Mouse (Mus musculus): ENCODE results near the gene Btbd8. TPM values are rescaled to one million over a fixed set of nuclear protein-coding genes. Genes with fewer than 3 reads are reported as not detected.

Btbd8 gene
- polyA plus RNA-seq, 1 experiment = 0.62 TPM

GRCm38 (mm10) chr5:107462147-107463076, 24.6 kb downstream of the Btbd8 start:
- no peaks in the 10 kb centered on the region for H3K79me2 ChIP-seq (ENCODE audit: control insufficient read depth, insufficient read depth)
- H3K36me3 ChIP-seq (ENCODE audit: control insufficient read depth, insufficient read depth) = no peaks in the 10 kb centered on the region
- no peaks in the 10 kb centered on the region for H3K27me3 ChIP-seq (ENCODE audit: control insufficient read depth, insufficient read depth, insufficient read length)
- H3K4me3 ChIP-seq = no peak overlapping the region
- H3K4me2 ChIP-seq (ENCODE audit: low read depth) = no peak overlapping the region
- TF ChIP-seq MYOG (IDR thresholded peaks at IDR 0.05; ENCODE audit: control insufficient read depth in 1 of 3, insufficient read depth in 1 of 3, insufficient read length in 2 of 3, low read depth in 2 of 3) (no peak), MAX (IDR thresholded peaks at IDR 0.05; ENCODE audit: low read depth) (no peak), TCF12 (IDR thresholded peaks at IDR 0.05; ENCODE audit: insufficient read depth, poor library complexity, severe bottlenecking) (no peak)
- no peak overlapping the region for H3ac ChIP-seq (ENCODE audit: control insufficient read depth, insufficient read length)

GRCm38 (mm10) chr5:107466501-107466900, 28.7 kb downstream of the Btbd8 start:
- no peak overlapping the region for H3K4me2 ChIP-seq (ENCODE audit: low read depth)
- H3ac ChIP-seq (ENCODE audit: control insufficient read depth, insufficient read length) = no peak overlapping the region
- no peaks in the 10 kb centered on the region for H3K27me3 ChIP-seq (ENCODE audit: control insufficient read depth, insufficient read depth, insufficient read length)
- no peak for TF ChIP-seq E2F4 (IDR thresholded peaks at IDR 0.05; ENCODE audit: insufficient read depth)
- no peak for TF ChIP-seq CEBPB (IDR thresholded peaks at IDR 0.05; ENCODE audit: insufficient read depth, poor library complexity, severe bottlenecking)
- no peak for TF ChIP-seq POLR2A (IDR thresholded peaks at IDR 0.05; ENCODE audit: insufficient read length, low read depth)
- no peak for TF ChIP-seq POLR2AphosphoS2 (IDR thresholded peaks at IDR 0.05; ENCODE audit: insufficient read length, low read depth)
- no peak for TF ChIP-seq TCF3 (IDR thresholded peaks at IDR 0.05; ENCODE audit: insufficient read length, low read depth)
- no peak for TF ChIP-seq MAX (IDR thresholded peaks at IDR 0.05; ENCODE audit: low read depth)
- TF ChIP-seq USF1 (IDR thresholded peaks at IDR 0.05; ENCODE audit: low read depth) = no peak
- no peak for TF ChIP-seq TCF12 (IDR thresholded peaks at IDR 0.05; ENCODE audit: insufficient read depth, poor library complexity, severe bottlenecking)
- no peak for TF ChIP-seq MYOG (IDR thresholded peaks at IDR 0.05; ENCODE audit: control insufficient read depth in 1 of 3, insufficient read depth in 1 of 3, insufficient read length in 2 of 3, low read depth in 2 of 3)
- TF ChIP-seq MYOD1 (IDR thresholded peaks at IDR 0.05; ENCODE audit: control insufficient read depth in 1 of 3, insufficient read length in 2 of 3, low read depth in 2 of 3) = no peak
- TF ChIP-seq REST (IDR thresholded peaks at IDR 0.05; ENCODE audit: insufficient read depth, insufficient read length) = no peak
- no peak for TF ChIP-seq SRF (IDR thresholded peaks at IDR 0.05; ENCODE audit: control insufficient read depth, insufficient read length, low read depth)
- no peaks in the 10 kb centered on the region for H3K36me3 ChIP-seq (ENCODE audit: control insufficient read depth, insufficient read depth)
- H3K79me2 ChIP-seq (ENCODE audit: control insufficient read depth, insufficient read depth) = no peaks in the 10 kb centered on the region
- H3K4me3 ChIP-seq = no peak overlapping the region

GRCm38 (mm10) chr5:107467098-107467497, 29.3 kb downstream of the Btbd8 start:
- H3K4me2 ChIP-seq (ENCODE audit: low read depth) = no peak overlapping the region
- H3K79me2 ChIP-seq (ENCODE audit: control insufficient read depth, insufficient read depth) = no peaks in the 10 kb centered on the region
- no peaks in the 10 kb centered on the region for H3K27me3 ChIP-seq (ENCODE audit: control insufficient read depth, insufficient read depth, insufficient read length)
- no peak overlapping the region for H3K4me3 ChIP-seq
- no peaks in the 10 kb centered on the region for H3K36me3 ChIP-seq (ENCODE audit: control insufficient read depth, insufficient read depth)
- TF ChIP-seq SRF (IDR thresholded peaks at IDR 0.05; ENCODE audit: control insufficient read depth, insufficient read length, low read depth) (no peak), REST (IDR thresholded peaks at IDR 0.05; ENCODE audit: insufficient read depth, insufficient read length) (no peak), POLR2A (IDR thresholded peaks at IDR 0.05; ENCODE audit: insufficient read length, low read depth) (no peak), POLR2AphosphoS2 (IDR thresholded peaks at IDR 0.05; ENCODE audit: insufficient read length, low read depth) (no peak), MYOG (IDR thresholded peaks at IDR 0.05; ENCODE audit: control insufficient read depth in 1 of 3, insufficient read depth in 1 of 3, insufficient read length in 2 of 3, low read depth in 2 of 3) (no peak), TCF3 (IDR thresholded peaks at IDR 0.05; ENCODE audit: insufficient read length, low read depth) (no peak), E2F4 (IDR thresholded peaks at IDR 0.05; ENCODE audit: insufficient read depth) (no peak), CEBPB (IDR thresholded peaks at IDR 0.05; ENCODE audit: insufficient read depth, poor library complexity, severe bottlenecking) (no peak), MYOD1 (IDR thresholded peaks at IDR 0.05; ENCODE audit: control insufficient read depth in 1 of 3, insufficient read length in 2 of 3, low read depth in 2 of 3) (no peak)
- H3ac ChIP-seq (ENCODE audit: control insufficient read depth, insufficient read length) = no peak overlapping the region

- Histone ChIP-seq H3K4me2 (ENCODE audit: low read depth) (peak overlapping the region; percentile 53), H3K36me3 (ENCODE audit: control insufficient read depth, insufficient read depth) (no peaks in the 10 kb centered on the region), H3K27me3 (ENCODE audit: control insufficient read depth, insufficient read depth, insufficient read length) (no peaks in the 10 kb centered on the region), H3K4me3 (no peak overlapping the region), H3K79me2 (ENCODE audit: control insufficient read depth, insufficient read depth) (no peaks in the 10 kb centered on the region), H3ac (ENCODE audit: control insufficient read depth, insufficient read length) (no peak overlapping the region)
- TF ChIP-seq CEBPB (IDR thresholded peaks at IDR 0.05; ENCODE audit: insufficient read depth, poor library complexity, severe bottlenecking) (no peak), USF1 (IDR thresholded peaks at IDR 0.05; ENCODE audit: low read depth) (no peak), TCF3 (IDR thresholded peaks at IDR 0.05; ENCODE audit: insufficient read length, low read depth) (no peak), REST (IDR thresholded peaks at IDR 0.05; ENCODE audit: insufficient read depth, insufficient read length) (no peak), E2F4 (IDR thresholded peaks at IDR 0.05; ENCODE audit: insufficient read depth) (no peak), MYOG (IDR thresholded peaks at IDR 0.05; ENCODE audit: control insufficient read depth in 1 of 3, insufficient read depth in 1 of 3, insufficient read length in 2 of 3, low read depth in 2 of 3) (peak in 2 of 3 experiments; percentile 56 to 57), TCF12 (IDR thresholded peaks at IDR 0.05; ENCODE audit: insufficient read depth, poor library complexity, severe bottlenecking) (no peak), POLR2AphosphoS2 (IDR thresholded peaks at IDR 0.05; ENCODE audit: insufficient read length, low read depth) (no peak), SRF (IDR thresholded peaks at IDR 0.05; ENCODE audit: control insufficient read depth, insufficient read length, low read depth) (no peak), MYOD1 (IDR thresholded peaks at IDR 0.05; ENCODE audit: control insufficient read depth in 1 of 3, insufficient read length in 2 of 3, low read depth in 2 of 3) (peak in 2 of 3 experiments; percentile 48 to 57), POLR2A (IDR thresholded peaks at IDR 0.05; ENCODE audit: insufficient read length, low read depth) (no peak), MAX (IDR thresholded peaks at IDR 0.05; ENCODE audit: low read depth) (no peak)
Measured at GRCm38 (mm10) chr5:107470600-107471329, 33.0 kb downstream of the Btbd8 start.
